Mouse (Mus musculus) spleen, adult 2 months (tissue): ENCODE data around the gene Pigg.

Experiments used
- CTCF ChIP-seq: fragments of 200-500 bp; IDR thresholded peaks from 2 replicates; pipeline ENCODE4 v1.5.1; 2011; ENCODE audit warnings: mild to moderate bottlenecking, inconsistent platforms; ENCODE audit not compliant: insufficient read depth, insufficient read length, insufficient replicate concordance; ENCODE audit errors: extremely low read depth
- POLR2A ChIP-seq: fragments of 200-500 bp; IDR thresholded peaks from 2 replicates; pipeline ENCODE4 v1.6.1; 2011; ENCODE audit warnings: low read depth, low read length, inconsistent platforms

DNA sequence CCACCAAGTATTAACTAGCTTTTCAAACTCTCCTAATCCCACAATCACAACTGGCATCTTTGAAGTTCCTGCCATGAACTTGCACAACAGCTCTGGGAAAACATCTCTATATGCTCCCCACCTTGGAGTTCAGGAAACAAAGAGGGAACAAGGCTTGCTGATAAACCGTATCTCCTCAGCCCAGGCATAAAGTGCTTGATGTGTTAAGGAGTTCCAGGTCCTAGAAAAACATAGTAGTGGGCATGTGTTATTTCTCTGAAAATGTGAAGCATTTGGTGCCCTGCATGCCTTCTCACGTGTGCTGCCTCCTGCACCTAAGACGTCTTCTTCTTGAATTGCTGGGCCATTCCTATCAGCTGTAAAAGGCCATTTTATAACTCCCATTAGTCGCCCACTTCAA is 25.0 kb downstream of the Pigg start:
- TF ChIP-seq CTCF (no peak), POLR2A (no peak)
